Mouse (Mus musculus) lung, postnatal 14 days (tissue): ENCODE results near the gene Calcb.
A peak's percentile ranks its signal among the peaks of the same experiment; 100 is the strongest.
"Not testable (repeated sequence)": the region's sequence is repeated elsewhere in the genome, so short reads cannot be mapped to it uniquely, and the experiment has no call there.

Source experiments
- DNase-seq: peaks from one replicate; pipeline ENCODE4 v3.0.0; 2021

The Calcb gene

GRCm38 (mm10) chr7:114718300-114718699, at the start of gene Calcb:
Gene Calcb, plus strand, starts transcription at chr7:114718643.
- DNase-seq: no peak

- no peak for DNase-seq
These were observed 47.0 kb upstream of the Calcb start for GRCm38 (mm10) chr7:114671405-114671804.

- no peak for DNase-seq
These were observed 45.7 kb upstream of the Calcb start for GRCm38 (mm10) chr7:114672697-114673096.

GRCm38 (mm10) chr7:114692339-114692738, 26.1 kb upstream of the Calcb start:
- DNase-seq: no peak

GRCm38 (mm10) chr7:114700871-114701270, 17.6 kb upstream of the Calcb start:
- no peak for DNase-seq

GRCm38 (mm10) chr7:114706716-114707115, 11.7 kb upstream of the Calcb start:
- DNase-seq: no peak

- DNase-seq: no peak
These were observed 11.0 kb upstream of the Calcb start for GRCm38 (mm10) chr7:114707398-114707797.

- DNase-seq: no peak
These were observed 8.0 kb upstream of the Calcb start for GRCm38 (mm10) chr7:114710419-114710818.

- no peak for DNase-seq
These were observed 5.9 kb upstream of the Calcb start for GRCm38 (mm10) chr7:114712523-114712922.

- DNase-seq: peak; percentile 18
These were observed 1.1 kb downstream of the Calcb start for GRCm38 (mm10) chr7:114719381-114720131.

- peak; percentile 11 for DNase-seq
These were observed 11.3 kb downstream of the Calcb start for GRCm38 (mm10) chr7:114729696-114730095.

GRCm38 (mm10) chr7:114731175-114731574, 12.7 kb downstream of the Calcb start:
- DNase-seq: no peak

- DNase-seq: not testable (repeated sequence)
These were observed 13.3 kb downstream of the Calcb start for GRCm38 (mm10) chr7:114731700-114732099.

- DNase-seq: no peak
These were observed 17.8 kb downstream of the Calcb start for GRCm38 (mm10) chr7:114736256-114736655.

- no peak for DNase-seq
These were observed 19.7 kb downstream of the Calcb start for GRCm38 (mm10) chr7:114738166-114738565.

GRCm38 (mm10) chr7:114740360-114741165, 22.1 kb downstream of the Calcb start:
- DNase-seq: no peak

- no peak for DNase-seq
These were observed 24.8 kb downstream of the Calcb start, which contains the start of gene Insc for GRCm38 (mm10) chr7:114743022-114743780. Gene Insc, plus strand, starts transcription at chr7:114743694.

GRCm38 (mm10) chr7:114744639-114745245, 26.3 kb downstream of the Calcb start:
- DNase-seq: no peak

GRCm38 (mm10) chr7:114745481-114746271, 27.2 kb downstream of the Calcb start:
- peak; percentile 6 for DNase-seq

GRCm38 (mm10) chr7:114747596-114747995, 29.2 kb downstream of the Calcb start:
- no peak for DNase-seq

GRCm38 (mm10) chr7:114748239-114748638, 29.8 kb downstream of the Calcb start:
- no peak for DNase-seq

- DNase-seq: no peak
These were observed 35.0 kb downstream of the Calcb start for GRCm38 (mm10) chr7:114753471-114753870.
